Mouse (Mus musculus): ENCODE results near the gene Tarbp2.

DNA sequence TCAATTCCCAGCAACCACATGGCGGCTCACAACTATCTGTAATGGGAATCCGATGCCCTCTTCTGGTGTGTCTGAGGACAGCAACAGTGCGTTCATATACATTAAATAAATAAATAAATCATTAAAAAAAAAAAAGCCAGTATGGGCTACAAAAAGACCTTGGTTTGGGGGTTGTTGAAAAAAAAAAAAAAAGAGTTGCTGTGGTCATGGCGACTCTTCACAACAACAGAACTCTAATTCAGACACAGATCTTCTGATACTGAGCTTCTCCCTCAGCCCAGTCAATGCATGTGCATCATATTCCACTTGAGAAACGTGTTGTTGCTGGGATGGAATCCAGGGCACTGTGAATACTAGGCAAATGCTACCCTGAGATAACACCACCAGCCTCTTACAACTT is 34.6 kb downstream of the Tarbp2 start:
- no peak for TF ChIP-seq CTCF (IDR thresholded peaks at IDR 0.05; ENCODE audit: control insufficient read depth, insufficient read depth, low read length)
- no peak for TF ChIP-seq POLR2A (IDR thresholded peaks at IDR 0.05; ENCODE audit: borderline replicate concordance, control insufficient read depth, low read depth, low read length)
